Mouse (Mus musculus) spleen, adult 2 months (tissue): ENCODE measurements around the gene Elp6. TPM values are rescaled to one million over a fixed set of nuclear protein-coding genes. Genes with fewer than 3 reads are reported as not detected.

Experiments used
- DNase-seq, 2 experiments: peaks; one replicate each; pipeline versions ENCODE4 v3.0.0 to v3.0.0-alpha.2; 2012 to 2021; ENCODE audit warnings: low spot score in 2 of 2, low read depth in 1 of 2
- H3K27ac ChIP-seq: fragments of 200-500 bp; 2 replicates; pipeline ENCODE4 v1.5.1; 2012; ENCODE audit warnings: low read length, inconsistent platforms; ENCODE audit not compliant: insufficient read depth
- H3K27me3 ChIP-seq: fragments of 200-500 bp; 2 replicates; pipeline ENCODE4 v1.6.1; 2012; ENCODE audit warnings: mild to moderate bottlenecking, moderate library complexity, low read length, inconsistent platforms; ENCODE audit not compliant: control insufficient read depth, insufficient read depth
- H3K36me3 ChIP-seq: fragments of 200-500 bp; 2 replicates; pipeline ENCODE4 v1.6.1; 2012; ENCODE audit warnings: mild to moderate bottlenecking, low read length, inconsistent platforms; ENCODE audit not compliant: control insufficient read depth, insufficient read depth
- H3K4me1 ChIP-seq: fragments of 200-500 bp; 2 replicates; pipeline ENCODE4 v1.6.1; 2011; ENCODE audit warnings: inconsistent platforms; ENCODE audit not compliant: control insufficient read depth, insufficient read depth, insufficient read length
- H3K4me3 ChIP-seq: fragments of 200-500 bp; 2 replicates; pipeline ENCODE4 v1.5.1; 2011; ENCODE audit warnings: mild to moderate bottlenecking, inconsistent platforms; ENCODE audit not compliant: insufficient read depth, insufficient read length; ENCODE audit errors: extremely low read depth
- CTCF ChIP-seq: fragments of 200-500 bp; IDR thresholded peaks from 2 replicates; pipeline ENCODE4 v1.5.1; 2011; ENCODE audit warnings: mild to moderate bottlenecking, inconsistent platforms; ENCODE audit not compliant: insufficient read depth, insufficient read length, insufficient replicate concordance; ENCODE audit errors: extremely low read depth
- POLR2A ChIP-seq: fragments of 200-500 bp; IDR thresholded peaks from 2 replicates; pipeline ENCODE4 v1.6.1; 2011; ENCODE audit warnings: low read depth, low read length, inconsistent platforms
- WGBS: fragments of 180-500 bp; shearing (Covaris S2); methylation state at CpG from one replicate; pipeline ENCODE4 v1.1.7; 2018; 5-methylcytosine and 5-hydroxymethylcytosine counted together
- polyA plus RNA-seq: library from polyadenylated mRNA; depleted of rRNA; stranded (reverse); fragments of >200 nt; gene quantifications from 2 replicates; pipeline ENCODE4 v1.2.3, GENCODE M21; 2012

The Elp6 gene
- polyA plus RNA-seq, 1 experiment = 8.0 TPM

- Histone ChIP-seq H3K27ac (no peak overlapping the region), H3K4me1 (no peaks in the 10 kb centered on the region), H3K27me3 (no peaks in the 10 kb centered on the region), H3K36me3 (no peaks in the 10 kb centered on the region), H3K4me3 (no peak overlapping the region)
- DNase-seq = no peak
- 92% methylated on average over 3 of the region's 3 CpGs for WGBS
- TF ChIP-seq POLR2A (no peak), CTCF (no peak)
Observed at GRCm38 (mm10) chr9:110272330-110272729, 32.6 kb upstream of the Elp6 start.

GRCm38 (mm10) chr9:110273507-110273906 lies 31.5 kb upstream of the Elp6 start:
- 54% methylated on average over 4 of the region's 4 CpGs for WGBS

GRCm38 (mm10) chr9:110275882-110276281 lies 29.1 kb upstream of the Elp6 start:
- H3K4me1 ChIP-seq = no peaks in the 10 kb centered on the region
- H3K4me3 ChIP-seq = no peak overlapping the region
- no peaks in the 10 kb centered on the region for H3K27me3 ChIP-seq
- no peak overlapping the region for H3K27ac ChIP-seq
- 82% methylated on average over 5 of the region's 5 CpGs for WGBS
- no peaks in the 10 kb centered on the region for H3K36me3 ChIP-seq
- TF ChIP-seq CTCF (no peak), POLR2A (no peak)
- no peak for DNase-seq

More at GRCm38 (mm10) chr9:110273507-110273906, 31.5 kb upstream of the Elp6 start:
- no peak for DNase-seq
- Histone ChIP-seq H3K4me3 (no peak overlapping the region), H3K4me1 (no peaks in the 10 kb centered on the region), H3K36me3 (no peaks in the 10 kb centered on the region), H3K27me3 (no peaks in the 10 kb centered on the region), H3K27ac (no peak overlapping the region)
- TF ChIP-seq CTCF (no peak), POLR2A (no peak)

GRCm38 (mm10) chr9:110277431-110277881 lies 27.5 kb upstream of the Elp6 start:
- no peak overlapping the region for H3K27ac ChIP-seq
- no peak overlapping the region for H3K4me3 ChIP-seq
- H3K36me3 ChIP-seq = no peaks in the 10 kb centered on the region
- no peaks in the 10 kb centered on the region for H3K4me1 ChIP-seq
- WGBS = 77% methylated on average over 8 of the region's 8 CpGs
- DNase-seq = no peak
- no peaks in the 10 kb centered on the region for H3K27me3 ChIP-seq
- TF ChIP-seq POLR2A (no peak), CTCF (no peak)

GRCm38 (mm10) chr9:110284075-110284697 lies 20.8 kb upstream of the Elp6 start:
- Histone ChIP-seq H3K27ac (no peak overlapping the region), H3K36me3 (no peaks in the 10 kb centered on the region), H3K27me3 (no peaks in the 10 kb centered on the region), H3K4me3 (no peak overlapping the region), H3K4me1 (no peaks in the 10 kb centered on the region)
- TF ChIP-seq POLR2A (no peak), CTCF (no peak)
- no peak for DNase-seq
- WGBS = 88% methylated on average over 10 of the region's 10 CpGs

GRCm38 (mm10) chr9:110287321-110287924 lies 17.6 kb upstream of the Elp6 start:
- 88% methylated on average over 7 of the region's 7 CpGs for WGBS
- Histone ChIP-seq H3K27me3 (no peaks in the 10 kb centered on the region), H3K4me1 (no peaks in the 10 kb centered on the region), H3K4me3 (no peak overlapping the region), H3K27ac (no peak overlapping the region), H3K36me3 (no peaks in the 10 kb centered on the region)
- DNase-seq = no peak
- TF ChIP-seq CTCF = no peak
- TF ChIP-seq POLR2A = no peak

- H3K27me3 ChIP-seq = no peaks in the 10 kb centered on the region
- TF ChIP-seq CTCF = no peak
- no peak for TF ChIP-seq POLR2A
- no peak for DNase-seq
- WGBS = 80% methylated on average over 12 of the region's 12 CpGs
- H3K4me1 ChIP-seq = no peaks in the 10 kb centered on the region
- no peak overlapping the region for H3K27ac ChIP-seq
- no peak overlapping the region for H3K4me3 ChIP-seq
- no peaks in the 10 kb centered on the region for H3K36me3 ChIP-seq
Observed at GRCm38 (mm10) chr9:110293254-110293718, 11.7 kb upstream of the Elp6 start.
